Mouse (Mus musculus): ENCODE results near the gene Polr2m.

GRCm38 (mm10) chr9:71445308-71445707 is 40.4 kb downstream of the Polr2m start:
- no peak for TF ChIP-seq POU5F1 (IDR thresholded peaks at IDR 0.05; ENCODE audit: borderline replicate concordance, low read length)
- TF ChIP-seq CTCF (conservative IDR thresholded peaks at IDR 0.05; ENCODE audit: low read length), result no peak
- TF ChIP-seq NANOG (IDR thresholded peaks at IDR 0.05; ENCODE audit: borderline replicate concordance, low read length), result no peak

Measured in E14TG2a.4 (cell line).